Mouse (Mus musculus): ENCODE measurements around the gene Svbp. TPM values are rescaled to one million over a fixed set of nuclear protein-coding genes. Genes with fewer than 3 reads are reported as not detected.
A peak's percentile ranks its signal among the peaks of the same experiment; 100 is the strongest.

Gene Svbp
- total RNA-seq (2021): 10 to 100 TPM; 24.6 to 27.8 TPM
- long read RNA-seq, experiment 1, transcript Svbp-201 (3 exons, 733 nt): major isoform, 37 of 42 reads
- long read RNA-seq, experiment 1, partial matches to known transcripts: 0 of 42 reads
- long read RNA-seq, experiment 1, other reads (novel, unspliced or antisense): 3 of 42 reads
- long read RNA-seq, experiment 2, transcript Svbp-201 (3 exons, 733 nt): major isoform, 23 of 25 reads
- long read RNA-seq, experiment 2, partial matches to known transcripts: 0 of 25 reads
- long read RNA-seq, experiment 2, other reads (novel, unspliced or antisense): 1 of 25 reads

- DNase-seq: peak; percentile 97
Measured at GRCm38 (mm10) chr4:119194909-119195581, at the start of gene Svbp. Svbp (plus strand) TSS chr4:119195306.

GRCm38 (mm10) chr4:119146816-119147215, 48.3 kb upstream of the Svbp start:
- peak; percentile 44 for DNase-seq

- no peak for DNase-seq
Measured at GRCm38 (mm10) chr4:119147347-119147746, 47.8 kb upstream of the Svbp start.

GRCm38 (mm10) chr4:119148741-119149140, 46.4 kb upstream of the Svbp start:
- DNase-seq: no peak

GRCm38 (mm10) chr4:119157186-119157585, 37.9 kb upstream of the Svbp start:
- peak; percentile 85 for DNase-seq

- no peak for DNase-seq
Measured at GRCm38 (mm10) chr4:119157891-119158290, 37.2 kb upstream of the Svbp start.

GRCm38 (mm10) chr4:119161358-119161757, 33.7 kb upstream of the Svbp start:
- no peak for DNase-seq

- no peak for DNase-seq
Measured at GRCm38 (mm10) chr4:119162990-119163389, 32.1 kb upstream of the Svbp start.

- no peak for DNase-seq
Measured at GRCm38 (mm10) chr4:119165916-119166315, 29.2 kb upstream of the Svbp start.

GRCm38 (mm10) chr4:119167068-119167467, 28.0 kb upstream of the Svbp start:
- DNase-seq: no peak

- DNase-seq: peak; percentile 89
Measured at GRCm38 (mm10) chr4:119167663-119168062, 27.4 kb upstream of the Svbp start.

GRCm38 (mm10) chr4:119172919-119173650, 22.0 kb upstream of the Svbp start:
- no peak for DNase-seq

GRCm38 (mm10) chr4:119173851-119174453, 21.2 kb upstream of the Svbp start, which contains the start of gene Zfp691:
Zfp691 (minus strand) TSS chr4:119174195.
- DNase-seq: peak; percentile 94

GRCm38 (mm10) chr4:119177702-119178101, 17.4 kb upstream of the Svbp start:
- DNase-seq: no peak

- DNase-seq: no peak
Measured at GRCm38 (mm10) chr4:119178331-119178730, 16.8 kb upstream of the Svbp start.

GRCm38 (mm10) chr4:119180133-119180707, 14.9 kb upstream of the Svbp start:
- DNase-seq: no peak

GRCm38 (mm10) chr4:119181456-119181855, 13.7 kb upstream of the Svbp start:
- no peak for DNase-seq

GRCm38 (mm10) chr4:119183525-119183924, 11.6 kb upstream of the Svbp start:
- DNase-seq: no peak

GRCm38 (mm10) chr4:119185771-119186170, 9.3 kb upstream of the Svbp start:
- DNase-seq: no peak

GRCm38 (mm10) chr4:119188060-119188785, 6.9 kb upstream of the Svbp start:
- no peak for DNase-seq

GRCm38 (mm10) chr4:119189392-119189791, 5.7 kb upstream of the Svbp start:
- no peak for DNase-seq

- DNase-seq: no peak
Measured at GRCm38 (mm10) chr4:119189864-119190263, 5.2 kb upstream of the Svbp start, which contains the start of gene Ermap. Ermap (minus strand) TSS chr4:119190011.
